Mouse (Mus musculus): ENCODE results near the gene Daglb. TPM values are rescaled to one million over a fixed set of nuclear protein-coding genes. Genes with fewer than 3 reads are reported as not detected.

Gene Daglb
- 10 to 100 TPM in 1 of 4 experiments, 1 to 10 TPM in 3; 9.5 to 11.2 (median 9.8) TPM for total RNA-seq (2022)

DNA sequence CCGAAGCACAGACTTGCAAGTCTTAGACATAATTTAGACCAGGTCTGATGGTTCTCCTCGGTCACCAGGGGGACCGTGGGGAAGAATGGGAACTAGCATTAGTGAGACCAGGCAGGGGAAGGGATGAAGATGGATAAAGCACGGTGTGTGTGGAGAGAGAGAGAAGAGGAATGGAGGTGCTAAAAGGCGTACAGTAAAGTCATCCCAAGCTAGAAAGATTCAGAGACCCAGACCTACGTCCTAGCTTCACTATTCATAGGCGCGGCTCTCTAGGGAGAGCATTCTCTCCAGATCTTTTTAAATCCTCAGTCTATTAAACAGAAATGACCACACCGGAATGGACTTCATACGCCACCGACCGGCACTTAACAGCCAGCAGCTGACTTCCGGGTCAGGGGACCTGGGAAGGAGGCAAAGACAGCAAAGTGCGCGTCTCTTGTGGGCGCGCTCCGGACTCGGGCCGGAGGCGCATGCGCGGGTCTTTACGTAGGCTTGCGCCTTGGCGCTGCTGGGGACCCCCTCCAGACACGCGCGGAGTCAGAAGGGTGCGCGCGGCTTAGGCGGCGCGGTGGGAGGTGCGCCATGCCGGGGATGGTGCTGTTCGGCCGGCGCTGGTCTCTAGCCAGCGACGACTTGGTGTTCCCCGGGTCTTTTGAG is at the start of gene Daglb:
Daglb (plus strand) TSS at position 485 of the 657 bp plus-strand sequence.
- peak; percentile 75 to 87 for DNase-seq (ENCODE audit: low spot score in 2 of 2)

- no peak for DNase-seq (ENCODE audit: low spot score in 2 of 2)
These were observed 42.9 kb upstream of the Daglb start for GRCm38 (mm10) chr5:143421484-143421883.

DNA sequence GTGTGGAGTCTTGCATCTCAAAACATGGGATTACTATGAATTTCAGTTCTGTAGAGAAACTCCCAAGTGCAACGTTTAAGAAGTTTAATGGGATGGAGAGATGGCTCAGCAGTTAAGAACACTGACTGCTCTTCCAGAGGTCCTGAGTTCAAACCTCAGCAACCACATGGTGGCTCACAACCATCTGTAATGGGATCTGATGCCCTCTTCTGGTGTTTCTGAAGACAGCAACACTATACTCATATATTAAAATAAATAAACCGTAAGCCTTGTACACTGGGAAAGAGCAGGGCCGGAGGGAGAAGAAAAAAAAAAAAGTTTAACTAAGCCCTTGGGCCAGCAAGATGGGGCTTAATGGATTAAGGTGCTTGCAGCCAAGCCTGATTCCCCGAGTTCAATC is 41.4 kb upstream of the Daglb start:
- DNase-seq (ENCODE audit: low spot score in 2 of 2): no peak

- DNase-seq (ENCODE audit: low spot score in 2 of 2): peak; percentile 19 to 34
These were observed 40.4 kb upstream of the Daglb start for GRCm38 (mm10) chr5:143423899-143424519.

DNA sequence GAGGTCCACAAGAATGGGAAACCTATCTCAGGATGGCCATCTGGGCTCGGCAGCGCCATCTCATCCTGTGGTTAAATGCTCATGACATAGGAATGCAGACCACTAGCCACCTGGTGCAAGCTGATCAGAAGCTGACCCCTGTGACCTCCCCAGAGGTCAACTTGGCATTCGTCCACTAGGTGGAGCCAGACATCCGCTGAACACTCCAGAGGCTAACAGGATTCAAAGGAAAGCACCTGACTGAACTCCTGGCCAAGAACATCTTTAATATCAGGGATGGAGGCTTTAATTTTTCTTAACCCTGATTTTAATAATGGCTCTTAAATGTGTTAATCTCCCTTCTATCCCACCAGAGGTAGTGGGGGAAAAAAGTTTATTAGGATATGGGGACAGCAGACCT is 30.0 kb upstream of the Daglb start:
- peak in 1 of 2 experiments; percentile 13 for DNase-seq (ENCODE audit: low spot score in 2 of 2)

GRCm38 (mm10) chr5:143441298-143441697 is 23.1 kb upstream of the Daglb start:
- DNase-seq (ENCODE audit: low spot score in 2 of 2): no peak

DNA sequence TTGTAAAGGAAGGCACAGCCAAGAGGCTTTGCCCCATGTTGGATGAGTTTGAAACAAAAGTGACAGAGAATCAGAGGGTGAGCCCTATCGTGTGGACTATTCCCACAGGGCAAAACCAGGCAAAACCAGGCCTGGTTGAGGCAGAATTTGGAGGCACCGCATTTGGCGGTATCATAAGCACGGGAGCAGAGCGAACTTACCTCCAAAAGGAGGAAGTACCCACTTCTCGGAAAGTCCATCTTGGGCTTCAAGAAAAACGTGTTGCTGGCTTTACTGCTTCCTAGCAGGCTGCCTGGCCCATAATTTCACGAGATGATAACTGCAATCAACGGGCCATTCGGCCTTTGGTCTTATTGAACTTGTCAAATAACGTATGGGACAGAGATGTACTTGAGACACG is 22.6 kb upstream of the Daglb start:
- no peak for DNase-seq (ENCODE audit: low spot score in 2 of 2)

DNA sequence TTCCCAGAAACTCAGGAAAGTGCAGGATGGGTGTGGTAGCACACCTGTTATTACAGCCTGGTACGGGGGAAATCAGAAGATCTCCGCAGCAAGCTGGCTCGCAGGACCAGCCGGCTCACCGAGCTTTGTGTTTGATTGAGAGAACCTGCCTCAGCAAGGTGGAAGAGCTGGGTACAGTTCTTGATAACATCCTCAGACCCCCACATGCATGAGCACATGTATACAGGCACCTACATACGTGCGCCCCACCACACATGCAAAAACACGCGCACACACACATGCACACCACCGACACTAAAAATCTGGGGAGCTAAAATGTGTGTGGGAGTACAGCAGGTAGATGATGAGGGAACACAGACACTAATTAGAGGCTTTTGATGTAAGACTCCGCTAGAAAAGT is 713 bp upstream of the Daglb start:
- no peak for DNase-seq (ENCODE audit: low spot score in 2 of 2)

DNA sequence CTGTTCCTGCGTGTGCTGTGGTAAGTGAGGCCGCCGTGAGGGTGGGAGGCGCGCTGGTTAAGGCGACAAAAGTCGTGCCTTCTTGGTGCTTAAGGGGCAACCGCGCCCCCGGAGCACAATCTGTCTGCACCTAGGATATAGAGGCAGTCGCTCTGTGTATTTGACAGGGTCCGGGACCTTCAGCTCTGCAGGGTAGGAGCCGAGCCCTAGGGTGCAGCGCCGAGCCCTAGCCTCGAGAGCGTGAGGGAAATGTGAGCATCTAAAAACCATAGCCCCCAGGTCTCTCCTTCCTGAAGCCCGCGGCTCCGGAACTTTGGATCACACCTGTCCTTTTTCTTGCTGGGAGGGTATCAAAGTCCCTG is 354 bp downstream of the Daglb start:
- no peak for DNase-seq (ENCODE audit: low spot score in 2 of 2)

GRCm38 (mm10) chr5:143465156-143466085 is 1.0 kb downstream of the Daglb start:
- no peak for DNase-seq (ENCODE audit: low spot score in 2 of 2)

GRCm38 (mm10) chr5:143466891-143467669 is 2.7 kb downstream of the Daglb start:
- no peak for DNase-seq (ENCODE audit: low spot score in 2 of 2)

- no peak for DNase-seq (ENCODE audit: low spot score in 2 of 2)
These were observed 3.5 kb downstream of the Daglb start for GRCm38 (mm10) chr5:143467931-143468330.

DNA sequence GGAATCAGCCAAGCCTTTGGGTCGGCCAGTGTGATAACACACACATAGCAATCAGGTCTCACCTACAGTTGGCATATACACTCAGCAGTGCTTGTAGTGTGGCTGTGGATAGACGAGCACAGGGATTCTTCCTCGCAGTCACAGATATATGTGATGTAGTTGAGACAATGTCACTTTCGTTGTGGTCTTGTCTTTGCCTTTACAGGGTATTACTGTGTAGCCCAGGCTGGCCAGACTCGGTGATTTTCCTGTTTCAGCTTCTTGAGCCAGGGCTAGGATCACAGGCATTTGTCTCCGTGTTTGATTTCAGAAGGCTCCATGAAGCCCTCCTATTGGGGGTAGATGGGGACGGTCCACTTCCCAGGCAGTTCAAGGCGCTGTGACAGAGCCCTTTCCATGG is 5.2 kb downstream of the Daglb start:
- DNase-seq (ENCODE audit: low spot score in 2 of 2): no peak

GRCm38 (mm10) chr5:143470421-143471164 is 6.2 kb downstream of the Daglb start:
- DNase-seq (ENCODE audit: low spot score in 2 of 2): peak; percentile 20 to 24

GRCm38 (mm10) chr5:143471165-143471546 is 6.8 kb downstream of the Daglb start:
- DNase-seq (ENCODE audit: low spot score in 2 of 2): no peak

GRCm38 (mm10) chr5:143471953-143472618 is 7.7 kb downstream of the Daglb start:
- DNase-seq (ENCODE audit: low spot score in 2 of 2): no peak

DNA sequence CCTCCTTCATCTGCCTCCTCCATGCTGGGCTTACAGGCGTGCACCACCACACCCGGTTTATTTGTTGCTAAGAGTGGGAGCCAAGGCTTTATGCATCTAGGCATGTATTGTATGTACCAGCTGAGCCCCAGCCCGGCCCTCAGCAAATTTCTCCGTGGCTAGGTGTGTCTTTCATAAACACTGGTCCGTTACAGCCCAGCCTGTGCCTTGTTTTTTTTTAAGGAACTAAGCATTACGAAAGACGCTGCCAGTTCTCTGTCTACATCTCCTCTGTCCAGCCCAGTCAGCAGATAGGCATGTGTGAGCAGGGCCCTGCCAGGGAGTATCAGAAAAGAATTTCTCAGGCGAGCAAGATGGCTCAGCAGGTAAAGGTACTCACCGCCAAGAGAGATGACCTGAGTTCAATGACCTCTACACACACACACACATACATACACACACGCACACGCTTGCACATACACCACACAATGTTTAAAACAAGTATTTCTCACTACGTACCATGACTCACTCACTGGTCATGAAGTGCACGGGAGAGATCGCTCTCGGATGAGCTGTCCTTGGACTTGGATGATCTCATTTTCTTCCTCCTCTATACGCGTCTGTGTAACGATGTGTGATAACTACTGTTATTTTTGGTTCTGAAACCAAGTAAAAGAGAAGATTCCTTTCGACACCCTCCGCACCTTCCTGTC is 10.9 kb downstream of the Daglb start:
- DNase-seq (ENCODE audit: low spot score in 2 of 2): no peak

- no peak for DNase-seq (ENCODE audit: low spot score in 2 of 2)
These were observed 11.6 kb downstream of the Daglb start for GRCm38 (mm10) chr5:143476013-143476412.

DNA sequence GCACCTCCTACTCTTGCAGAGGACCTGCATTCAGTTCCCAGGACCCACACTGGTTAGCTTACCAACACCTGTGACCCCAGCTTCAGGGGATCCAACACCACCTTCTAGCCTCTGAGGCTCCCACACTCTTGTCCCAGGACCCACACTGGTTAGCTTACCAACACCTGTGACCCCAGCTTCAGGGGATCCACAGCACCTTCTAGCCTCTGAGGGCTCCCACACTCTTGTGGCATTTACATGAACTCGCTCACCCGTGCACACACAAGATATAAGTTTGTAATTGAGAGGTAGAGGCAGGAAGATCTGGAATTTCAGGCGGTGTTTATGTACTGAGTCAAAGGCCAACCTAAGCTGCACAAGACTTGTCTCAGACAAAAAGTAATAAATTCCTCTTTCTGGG is 13.5 kb downstream of the Daglb start:
- DNase-seq (ENCODE audit: low spot score in 2 of 2): no peak

- no peak for DNase-seq (ENCODE audit: low spot score in 2 of 2)
These were observed 20.6 kb downstream of the Daglb start for GRCm38 (mm10) chr5:143484955-143485354.
